Mouse (Mus musculus) CH12.LX (cell line): ENCODE results near the gene Gm44973.

Experiments used
- CTCF ChIP-seq, 2 experiments: IDR thresholded peaks in 1 of 2; conservative IDR thresholded peaks in 1 of 2; 2 replicates each; pipeline ENCODE4 v1.5.1; 2011 to 2012; ENCODE audit warnings: low read depth in 2 of 2, low read length in 2 of 2, improper control_type of control experiment in 1 of 2, inconsistent platforms in 1 of 2, mild to moderate bottlenecking in 1 of 2, moderate library complexity in 1 of 2
- E2F4 ChIP-seq: IDR thresholded peaks from 2 replicates; pipeline ENCODE4 v1.6.1; 2011; ENCODE audit warnings: low read depth, low read length, improper control_type of control experiment; ENCODE audit not compliant: insufficient replicate concordance
- EP300 ChIP-seq: IDR thresholded peaks from 2 replicates; pipeline ENCODE4 v1.6.1; 2011; ENCODE audit warnings: low read length, improper control_type of control experiment
- JUN ChIP-seq: IDR thresholded peaks from 2 replicates; pipeline ENCODE4 v1.6.1; 2011; ENCODE audit warnings: low read depth, mild to moderate bottlenecking, low read length, improper control_type of control experiment, moderate library complexity; ENCODE audit not compliant: insufficient read depth
- JUND ChIP-seq: conservative IDR thresholded peaks from 2 replicates; pipeline ENCODE4 v1.6.1; 2011; ENCODE audit warnings: low read depth, low read length, improper control_type of control experiment
- NRF1 ChIP-seq: IDR thresholded peaks from 2 replicates; pipeline ENCODE4 v1.6.1; 2014; ENCODE audit warnings: low read depth, mild to moderate bottlenecking, inconsistent platforms, low read length, improper control_type of control experiment, moderate library complexity
- POLR2A ChIP-seq: IDR thresholded peaks from 2 replicates; pipeline ENCODE4 v1.6.1; 2011; ENCODE audit warnings: low read depth, mild to moderate bottlenecking, improper control_type of control experiment, low read length
- POLR2AphosphoS2 ChIP-seq: IDR thresholded peaks from 2 replicates; pipeline ENCODE4 v1.6.1; 2011; ENCODE audit warnings: low read depth, low read length, improper control_type of control experiment
- SIN3A ChIP-seq: IDR thresholded peaks from 2 replicates; pipeline ENCODE4 v1.6.1; 2012; ENCODE audit warnings: low read length, improper control_type of control experiment, inconsistent platforms
- UBTF ChIP-seq: IDR thresholded peaks from 2 replicates; pipeline ENCODE4 v1.6.1; 2012; ENCODE audit warnings: low read depth, mild to moderate bottlenecking, inconsistent platforms, low read length, improper control_type of control experiment, moderate library complexity
- USF1 ChIP-seq: IDR thresholded peaks from 2 replicates; pipeline ENCODE4 v1.6.1; 2014; ENCODE audit warnings: low read depth, mild to moderate bottlenecking, inconsistent platforms, low read length, improper control_type of control experiment
- USF2 ChIP-seq: conservative IDR thresholded peaks from 2 replicates; pipeline ENCODE4 v1.6.1; 2011; ENCODE audit warnings: low read depth, low read length, improper control_type of control experiment

GRCm38 (mm10) chr7:5031496-5031895 lies 16.2 kb downstream of the Gm44973 start:
- TF ChIP-seq CTCF (conservative IDR thresholded peaks at IDR 0.05 in 1 of 2, IDR thresholded peaks at IDR 0.05 in 1 of 2; ENCODE audit: low read depth in 2 of 2, low read length in 2 of 2) (no peak), POLR2A (no peak), USF1 (no peak), JUN (no peak), UBTF (no peak), JUND (no peak), NRF1 (no peak), E2F4 (no peak), POLR2AphosphoS2 (no peak), SIN3A (no peak), EP300 (no peak), USF2 (no peak)
